Mouse (Mus musculus) kidney, adult 2 months (tissue): ENCODE measurements around the gene Abcb4. TPM values are rescaled to one million over a fixed set of nuclear protein-coding genes. Genes with fewer than 3 reads are reported as not detected.

Source experiments
- DNase-seq: peaks from one replicate; pipeline ENCODE4 v3.0.0; 2021
- H3K27ac ChIP-seq: fragments of 200-500 bp; 2 replicates; pipeline ENCODE4 v1.5.1; 2012; ENCODE audit warnings: low read depth, low read length, control low read depth, inconsistent platforms; ENCODE audit not compliant: insufficient read depth
- H3K27me3 ChIP-seq: fragments of 200-500 bp; replicated peaks from 2 replicates; pipeline ENCODE4 v1.6.1; 2012; ENCODE audit warnings: mild to moderate bottlenecking, moderate library complexity, low read length, inconsistent platforms; ENCODE audit not compliant: control insufficient read depth, insufficient read depth
- H3K36me3 ChIP-seq: fragments of 200-500 bp; 2 replicates; pipeline ENCODE4 v1.6.1; 2012; ENCODE audit warnings: mild to moderate bottlenecking, moderate library complexity, low read length, inconsistent platforms; ENCODE audit not compliant: control insufficient read depth, insufficient read depth
- H3K4me1 ChIP-seq: fragments of 200-500 bp; 2 replicates; pipeline ENCODE4 v1.6.1; 2011; ENCODE audit warnings: low read length; ENCODE audit not compliant: control insufficient read depth, insufficient read depth
- H3K4me3 ChIP-seq: fragments of 200-500 bp; 2 replicates; pipeline ENCODE4 v1.5.1; 2011; ENCODE audit warnings: mild to moderate bottlenecking, low read depth, low read length, control low read depth; ENCODE audit not compliant: insufficient read depth
- CTCF ChIP-seq: fragments of 200-500 bp; conservative IDR thresholded peaks from 2 replicates; pipeline ENCODE4 v1.5.1; 2011; ENCODE audit warnings: low read depth, mild to moderate bottlenecking, control low read depth, low read length, moderate library complexity, mixed read lengths; ENCODE audit not compliant: insufficient read depth, insufficient read length
- POLR2A ChIP-seq: fragments of 200-500 bp; IDR thresholded peaks from one replicate; pipeline ENCODE4 v1.6.1; 2011; ENCODE audit warnings: low read depth, low read length, control low read depth
- WGBS: fragments of 180-500 bp; shearing (Covaris S2); methylation state at CpG from one replicate; pipeline ENCODE4 v1.1.7; 2018; 5-methylcytosine and 5-hydroxymethylcytosine counted together
- polyA plus RNA-seq: library from polyadenylated mRNA; depleted of rRNA; stranded (reverse); fragments of >200 nt; gene quantifications from 2 replicates; pipeline ENCODE4 v1.2.3, GENCODE M21; 2012

Gene Abcb4
- polyA plus RNA-seq, 1 experiment = 0.33 TPM

DNA sequence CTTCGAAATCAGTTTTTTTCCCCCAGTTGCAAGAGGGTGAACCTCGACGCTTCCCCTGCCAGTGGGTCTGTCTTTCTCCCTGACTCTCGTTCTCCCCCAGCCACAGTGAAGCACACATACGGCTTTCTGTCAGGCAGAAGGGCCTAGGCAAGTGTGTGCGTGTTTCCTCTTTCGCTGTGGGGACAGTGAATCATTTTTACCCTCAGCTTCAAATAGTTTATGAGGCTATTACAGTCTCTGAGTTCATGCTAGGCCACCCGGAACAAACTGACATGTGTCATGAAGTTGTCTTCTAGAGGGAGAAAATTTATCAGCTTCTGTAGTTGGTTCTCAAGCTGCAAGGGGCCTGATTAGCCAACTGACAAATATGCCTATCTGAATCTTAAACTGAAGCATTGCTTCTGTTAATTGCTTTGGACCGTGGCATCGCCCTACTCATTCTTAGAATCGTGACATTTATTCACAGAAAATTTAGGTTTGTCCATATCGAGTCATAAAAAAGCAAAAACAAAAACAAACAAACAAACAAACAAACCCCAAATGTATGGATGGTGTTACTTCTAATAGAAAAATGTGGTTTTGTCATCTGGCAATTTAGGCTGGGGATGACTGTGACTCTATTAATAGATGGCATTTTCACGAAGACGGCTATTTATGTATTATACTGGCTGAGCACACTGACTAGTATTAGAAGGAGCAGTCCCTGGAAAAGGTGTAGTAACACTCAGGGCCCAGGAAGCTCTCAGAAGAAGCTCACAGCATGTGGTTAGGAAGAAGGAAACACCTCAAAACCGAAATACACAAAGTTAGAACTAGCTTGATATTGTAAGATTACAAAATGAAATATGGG, 1.3 kb downstream of the Abcb4 start:
- TF ChIP-seq CTCF = no peak
- no peak for TF ChIP-seq POLR2A
- no peak for DNase-seq
- H3K27me3 ChIP-seq = no peaks in the 10 kb centered on the region
- peaks cover 3% of the 10 kb centered on the region; the same call in 1 of the 2 replicates for H3K4me1 ChIP-seq
- 63% methylated on average over 15 of the region's 15 CpGs for WGBS
- no peaks in the 10 kb centered on the region for H3K36me3 ChIP-seq
- no peak overlapping the region for H3K27ac ChIP-seq
- H3K4me3 ChIP-seq = no peak overlapping the region

DNA sequence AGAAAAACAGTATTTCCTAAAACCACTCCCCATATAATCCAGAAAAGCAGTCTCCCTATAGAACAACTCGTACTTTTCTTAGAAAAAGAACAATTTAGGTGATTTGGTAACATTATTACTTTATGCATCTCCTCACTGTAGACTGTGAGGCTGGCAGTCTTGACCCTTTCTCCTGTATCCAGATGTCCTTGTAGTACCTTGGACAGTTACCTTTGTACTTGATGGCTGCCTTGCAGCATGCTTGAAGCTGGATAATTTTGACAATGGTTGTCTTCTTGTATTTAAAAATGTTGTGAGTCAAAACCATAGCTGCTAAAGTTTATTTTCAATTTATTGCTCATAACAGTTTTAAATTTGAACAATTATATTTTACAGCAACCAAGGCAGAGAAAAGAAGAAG, 2.7 kb downstream of the Abcb4 start:
- no peak overlapping the region for H3K27ac ChIP-seq
- WGBS = 71% methylated on average over 1 of the region's 1 CpGs

DNA sequence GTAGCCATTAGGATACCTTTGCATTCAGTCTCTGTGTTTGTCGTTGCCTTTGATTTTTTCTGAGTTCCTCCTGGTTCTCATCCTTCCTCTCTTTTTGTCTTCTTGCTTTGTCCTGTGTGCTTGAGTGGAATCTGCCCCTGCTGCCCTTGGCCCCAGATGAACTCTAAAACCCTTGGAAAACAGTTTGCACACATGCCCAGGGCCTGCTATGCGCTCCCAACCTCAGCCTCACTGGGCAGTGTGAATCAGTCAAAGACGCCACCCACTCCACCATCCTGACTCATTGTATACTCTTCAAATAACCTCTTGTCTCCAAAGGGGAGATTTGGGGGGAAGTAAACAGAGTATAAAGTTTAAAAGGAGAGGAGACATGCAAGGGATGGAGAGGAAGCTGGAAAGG, 4.7 kb downstream of the Abcb4 start:
- Histone ChIP-seq H3K4me3 (no peak overlapping the region), H3K36me3 (no peaks in the 10 kb centered on the region), H3K27me3 (no peaks in the 10 kb centered on the region), H3K27ac (no peak overlapping the region), H3K4me1 (peaks cover 2% of the 10 kb centered on the region; the same call in 1 of the 2 replicates)
- TF ChIP-seq POLR2A (no peak), CTCF (no peak)
- WGBS = 72% methylated on average over 3 of the region's 3 CpGs
- DNase-seq = no peak

More for the DNA sequence above, 2.7 kb downstream of the Abcb4 start:
- TF ChIP-seq POLR2A (no peak), CTCF (no peak)
- Histone ChIP-seq H3K4me1 (peaks cover 3% of the 10 kb centered on the region; the same call in 1 of the 2 replicates), H3K4me3 (no peak overlapping the region), H3K27me3 (no peaks in the 10 kb centered on the region), H3K36me3 (no peaks in the 10 kb centered on the region)
- no peak for DNase-seq

DNA sequence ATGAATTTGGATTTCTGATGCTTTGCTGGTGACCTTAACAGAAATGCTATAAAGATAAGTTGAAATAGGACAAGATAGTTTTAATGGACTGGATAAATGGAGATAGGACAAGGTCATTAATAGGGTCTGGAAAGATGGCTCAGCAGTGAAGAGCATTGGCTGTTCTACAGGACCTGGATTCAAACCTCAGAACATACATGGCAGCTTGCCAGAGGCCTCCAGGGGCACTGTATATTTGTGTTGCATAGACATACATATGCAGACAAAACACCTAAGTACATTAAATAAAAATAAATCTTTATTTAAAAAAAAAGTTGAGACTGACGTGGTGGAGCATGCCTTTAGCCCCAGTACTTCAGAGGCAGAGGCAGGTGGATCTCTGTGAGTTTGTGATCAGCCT, 7.5 kb downstream of the Abcb4 start:
- TF ChIP-seq POLR2A (no peak), CTCF (no peak)
- Histone ChIP-seq H3K27me3 (no peaks in the 10 kb centered on the region), H3K27ac (no peak overlapping the region), H3K36me3 (no peaks in the 10 kb centered on the region), H3K4me1 (no peaks in the 10 kb centered on the region), H3K4me3 (no peak overlapping the region)
- no peak for DNase-seq
- 75% methylated on average over 1 of the region's 1 CpGs for WGBS

DNA sequence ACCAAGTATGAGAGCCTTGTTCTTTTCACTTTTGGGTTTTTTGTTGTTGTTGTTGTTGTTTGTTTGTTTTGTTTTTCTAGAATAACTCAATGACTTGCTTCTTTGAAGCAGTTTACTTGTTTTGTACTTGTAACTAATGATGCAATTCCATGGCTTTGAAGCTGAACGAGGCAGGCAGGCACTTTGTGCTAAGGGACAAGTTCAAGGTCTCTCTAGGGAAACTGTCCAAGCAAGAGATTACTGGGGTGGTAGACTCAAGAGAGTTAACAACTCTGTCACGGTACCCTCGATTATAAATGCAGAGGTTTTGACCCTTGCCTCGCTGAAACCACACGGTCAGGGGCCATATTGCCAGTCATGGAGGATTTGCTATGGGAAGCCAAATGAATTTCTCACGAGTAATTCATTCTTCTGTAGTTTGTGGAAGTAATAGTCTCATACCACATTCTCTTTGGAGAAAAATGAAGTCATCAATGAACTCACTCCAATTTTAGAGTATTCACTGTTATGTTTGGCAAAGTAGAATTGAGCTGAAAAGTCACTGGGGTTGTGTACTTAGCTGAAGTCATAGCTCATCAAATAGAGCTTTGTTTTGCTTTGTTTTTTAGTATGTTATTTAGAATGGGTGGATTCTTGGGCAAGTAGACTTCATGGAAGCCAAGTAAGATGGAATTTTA, 8.8 kb downstream of the Abcb4 start:
- Histone ChIP-seq H3K4me1 (no peaks in the 10 kb centered on the region), H3K27me3 (no peaks in the 10 kb centered on the region), H3K27ac (no peak overlapping the region), H3K36me3 (no peaks in the 10 kb centered on the region), H3K4me3 (no peak overlapping the region)
- TF ChIP-seq POLR2A (no peak), CTCF (no peak)
- no peak for DNase-seq
- WGBS = 67% methylated on average over 6 of the region's 6 CpGs

DNA sequence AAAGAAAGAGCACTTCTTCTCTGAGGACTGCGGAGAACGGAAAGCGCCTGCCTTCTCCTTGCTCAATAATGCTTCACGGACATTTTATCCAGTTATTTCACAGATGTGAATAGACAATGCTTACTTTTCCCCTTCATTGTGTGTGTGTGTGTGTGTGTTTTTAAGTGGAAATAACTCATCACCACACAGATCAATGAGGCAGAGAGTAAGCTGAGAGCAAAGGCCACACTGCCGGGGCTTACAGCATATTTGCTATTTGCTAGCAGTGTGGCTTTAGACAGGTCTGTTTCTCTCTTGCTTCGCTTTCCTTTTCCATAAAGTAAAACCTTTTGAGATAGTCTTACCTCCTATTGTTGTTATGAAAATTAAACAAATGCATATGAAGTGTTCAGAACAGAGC, 11.0 kb downstream of the Abcb4 start:
- no peaks in the 10 kb centered on the region for H3K36me3 ChIP-seq
- WGBS = 78% methylated on average over 6 of the region's 6 CpGs
- DNase-seq = no peak
- no peaks in the 10 kb centered on the region for H3K4me1 ChIP-seq
- H3K27me3 ChIP-seq = no peaks in the 10 kb centered on the region
- H3K27ac ChIP-seq = no peak overlapping the region
- no peak overlapping the region for H3K4me3 ChIP-seq
- no peak for TF ChIP-seq CTCF
- TF ChIP-seq POLR2A = no peak

DNA sequence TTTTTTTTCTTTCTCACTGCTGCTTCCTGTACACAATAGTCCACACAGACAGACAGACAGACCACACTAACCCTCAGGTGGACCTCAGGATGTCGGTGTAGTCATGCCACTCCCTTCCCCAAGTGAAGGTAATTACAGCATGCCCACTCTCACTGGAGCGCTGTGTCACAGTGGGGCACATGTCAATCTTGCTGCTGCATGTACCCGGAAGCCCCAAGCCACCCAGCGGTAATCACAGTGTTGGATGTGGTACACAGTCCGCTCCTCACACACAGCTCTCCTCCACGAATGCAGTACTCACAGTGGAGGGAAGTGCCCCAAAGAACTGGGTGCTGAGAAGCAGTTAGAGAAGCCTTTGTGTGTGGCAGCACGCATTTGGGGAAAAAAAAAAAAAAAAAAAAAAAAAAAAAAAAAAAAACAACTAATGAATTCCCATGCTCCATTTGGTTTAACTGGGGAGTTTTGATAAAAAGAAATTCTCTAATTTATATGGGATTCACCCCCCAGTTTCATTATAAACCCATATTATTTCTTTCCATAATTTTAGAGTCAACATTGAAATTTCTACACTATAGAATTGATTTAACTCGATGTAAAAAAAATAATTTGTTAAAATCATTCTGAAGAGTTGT, 18.2 kb downstream of the Abcb4 start:
- no peaks in the 10 kb centered on the region for H3K27me3 ChIP-seq
- TF ChIP-seq POLR2A (no peak), CTCF (no peak)
- 81% methylated on average over 8 of the region's 8 CpGs for WGBS
- H3K36me3 ChIP-seq = no peaks in the 10 kb centered on the region
- H3K27ac ChIP-seq = no peak overlapping the region
- DNase-seq = no peak
- no peak overlapping the region for H3K4me3 ChIP-seq
- H3K4me1 ChIP-seq = no peaks in the 10 kb centered on the region
